Mouse (Mus musculus) stomach, postnatal 0 days (tissue): ENCODE measurements around the gene E030018B13Rik.

Experiments
- CTCF ChIP-seq: IDR thresholded peaks from 2 replicates; pipeline ENCODE4 v1.5.1; 2016; ENCODE audit warnings: antibody characterized with exemption, low read depth, mild to moderate bottlenecking, moderate library complexity
- EP300 ChIP-seq: optimal IDR thresholded peaks from 2 replicates; pipeline ENCODE3; 2016; ENCODE audit warnings: antibody characterized with exemption

- peak; percentile 55 for TF ChIP-seq CTCF
- no peak for TF ChIP-seq EP300
Measured at GRCm38 (mm10) chr7:63939397-63939951, 22.8 kb downstream of the E030018B13Rik start.
